Mouse (Mus musculus): ENCODE measurements around the gene Tex29. TPM values are rescaled to one million over a fixed set of nuclear protein-coding genes. Genes with fewer than 3 reads are reported as not detected.

Gene Tex29
- total RNA-seq (2023), result not detected

GRCm38 (mm10) chr8:11840174-11840573, at the start of gene Tex29:
Gene Tex29, plus strand, starts transcription at chr8:11840474.

Other genes with a start within 250 kb of the Tex29 start
- gene Ankrd10, start 204.7 kb upstream of the Tex29 start, total RNA-seq (2023), result 10 to 100 TPM; 21.3 to 21.6 TPM
- gene 1700016D06Rik, start 139.4 kb upstream of the Tex29 start, total RNA-seq (2023), result not detected
- 10 to 100 TPM; 34.3 to 41.0 TPM for gene Arhgef7, start 112.8 kb upstream of the Tex29 start, total RNA-seq (2023)